Mouse (Mus musculus): ENCODE results near the gene Tmem44.

The Tmem44 gene

GRCm38 (mm10) chr16:30550748-30551192 is at the start of gene Tmem44:
Tmem44 (minus strand) TSS chr16:30550842.
- no peak for DNase-seq (ENCODE audit: low spot score)

DNA sequence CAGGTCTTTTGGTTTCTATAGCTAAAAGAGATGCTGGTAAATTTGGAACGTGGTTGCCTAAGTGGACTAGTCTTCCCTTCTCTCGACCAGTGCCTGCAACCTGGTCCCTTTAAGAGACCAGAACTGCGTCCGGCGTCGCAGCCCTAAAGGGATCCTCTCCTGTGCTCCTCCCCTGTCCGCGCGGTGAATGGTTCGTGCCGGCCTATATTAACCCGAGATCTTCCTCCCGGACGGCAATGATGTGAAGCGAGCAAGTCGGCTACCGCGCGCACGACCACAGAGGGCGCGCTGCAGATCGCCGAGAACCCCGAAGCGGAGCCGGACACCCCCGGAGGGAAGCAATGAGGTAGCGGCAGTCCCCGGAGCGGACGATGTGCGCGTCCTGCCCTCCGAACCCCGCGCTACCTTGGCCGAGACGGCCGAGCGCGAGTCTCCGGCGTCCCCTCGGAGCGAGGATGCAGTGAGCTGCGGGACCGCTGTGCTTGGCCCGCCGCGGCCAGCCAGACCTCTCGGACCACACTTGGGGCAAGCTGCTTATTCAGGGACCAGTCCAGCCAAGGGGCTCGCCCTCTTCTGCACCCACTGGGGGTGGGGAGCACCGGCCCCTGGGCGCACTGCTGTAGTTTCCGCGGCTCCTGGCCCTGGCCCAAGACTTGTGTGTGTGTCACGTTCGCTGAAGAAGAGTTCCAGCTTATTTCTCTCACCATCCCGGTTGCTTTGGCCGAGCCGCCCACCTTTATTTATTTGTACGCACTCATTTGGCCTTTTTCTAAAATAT is 49.0 kb upstream of the Tmem44 start, which contains the start of gene Fam43a:
TSS of gene Fam43a (plus strand) at position 233 of the 778 bp plus-strand sequence.
- peak; percentile 81 for DNase-seq (ENCODE audit: low spot score)

- DNase-seq (ENCODE audit: low spot score) = peak; percentile 92
Measured at GRCm38 (mm10) chr16:30596959-30597681, 46.5 kb upstream of the Tmem44 start.

- DNase-seq (ENCODE audit: low spot score) = no peak
Measured at GRCm38 (mm10) chr16:30595835-30596557, 45.4 kb upstream of the Tmem44 start.

DNA sequence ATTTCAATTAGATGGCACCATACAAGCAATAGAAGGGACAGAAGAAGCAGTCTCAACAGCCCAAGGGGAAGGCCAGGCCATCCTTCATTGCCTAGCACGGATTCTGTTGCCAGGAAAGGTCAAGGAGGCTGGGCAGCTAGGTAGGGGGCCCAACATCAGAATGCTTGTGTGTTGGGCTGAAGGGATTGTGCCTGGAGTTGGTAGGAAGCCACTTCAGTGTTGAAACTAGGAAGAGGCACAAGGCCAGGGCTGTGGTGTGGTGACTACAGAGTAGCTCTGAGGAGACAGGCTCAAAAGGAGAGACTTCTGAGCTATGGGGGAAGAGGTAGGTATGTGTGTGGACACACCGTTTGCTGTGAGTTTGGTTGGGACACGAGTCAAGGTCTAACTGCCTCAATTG is 44.7 kb upstream of the Tmem44 start:
- DNase-seq (ENCODE audit: low spot score) = no peak

DNA sequence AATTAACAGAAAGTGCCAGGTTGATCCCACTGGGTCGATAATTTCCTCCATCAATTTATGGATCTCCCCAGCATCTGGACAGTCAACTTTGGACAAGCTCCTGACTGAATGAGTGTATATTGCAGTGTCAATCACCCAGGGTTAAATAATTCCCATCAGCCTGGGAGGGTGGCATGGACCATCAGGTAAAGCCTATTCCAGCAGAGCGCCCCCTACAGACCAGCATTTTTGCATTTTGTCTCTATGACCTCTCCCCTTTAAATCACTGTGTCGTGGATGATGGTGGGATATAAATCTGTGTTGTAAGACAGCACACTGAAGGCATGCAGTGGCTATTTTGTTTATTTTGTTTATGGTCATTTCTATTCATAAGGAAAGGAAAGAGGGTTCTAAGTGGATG is 41.3 kb upstream of the Tmem44 start:
- DNase-seq (ENCODE audit: low spot score) = no peak

DNA sequence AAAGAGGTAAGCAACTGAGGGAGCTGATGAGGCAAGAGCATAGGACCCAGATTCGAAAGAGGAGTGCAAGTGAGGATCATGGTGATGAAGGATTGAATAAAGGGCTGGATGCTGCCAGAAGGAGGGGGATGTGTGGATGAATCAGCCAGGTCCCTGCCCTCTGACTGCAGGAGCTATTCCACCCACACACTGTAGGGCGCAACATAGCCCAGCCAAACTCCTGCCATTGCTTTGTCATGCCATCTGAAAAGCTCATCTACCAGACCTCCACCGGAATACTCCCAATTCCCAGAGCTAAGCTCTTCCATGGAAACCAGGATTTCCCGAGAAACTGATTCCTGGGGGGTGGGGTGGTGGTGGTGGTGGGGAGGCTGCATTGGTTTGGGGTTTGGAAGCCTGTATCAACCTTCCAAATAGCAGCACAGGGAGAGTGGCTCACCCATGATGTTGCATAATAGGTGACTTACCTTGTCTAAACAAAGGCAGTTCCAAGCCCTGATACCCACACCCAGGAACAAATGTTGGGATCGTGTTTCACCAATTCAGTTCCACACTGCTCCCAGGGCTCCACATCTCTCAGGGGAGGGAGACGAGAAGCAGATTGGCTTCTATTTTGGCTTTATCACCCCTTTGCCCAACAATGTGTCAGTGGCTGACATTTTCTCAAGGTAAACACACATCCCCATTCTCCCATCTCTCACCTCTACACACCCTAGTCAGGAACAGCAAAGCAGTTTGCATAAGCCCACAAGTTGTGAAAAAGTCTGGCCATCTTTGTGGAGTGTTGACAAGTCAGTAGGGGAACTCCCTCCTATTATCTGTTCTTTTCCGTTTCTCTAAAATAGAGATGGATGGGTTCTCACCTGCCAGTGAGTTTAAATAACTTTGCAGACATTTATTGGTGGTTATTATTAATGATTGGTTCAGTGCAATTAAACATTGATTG is 39.9 kb upstream of the Tmem44 start:
- no peak for DNase-seq (ENCODE audit: low spot score)

- DNase-seq (ENCODE audit: low spot score) = peak; percentile 84
Measured at GRCm38 (mm10) chr16:30587494-30588327, 37.1 kb upstream of the Tmem44 start, which contains the start of gene Lsg1. Lsg1 (minus strand) TSS chr16:30587592.

GRCm38 (mm10) chr16:30586935-30587493 is 36.4 kb upstream of the Tmem44 start:
- DNase-seq (ENCODE audit: low spot score) = no peak

- no peak for DNase-seq (ENCODE audit: low spot score)
Measured at GRCm38 (mm10) chr16:30580765-30581164, 30.1 kb upstream of the Tmem44 start.

DNA sequence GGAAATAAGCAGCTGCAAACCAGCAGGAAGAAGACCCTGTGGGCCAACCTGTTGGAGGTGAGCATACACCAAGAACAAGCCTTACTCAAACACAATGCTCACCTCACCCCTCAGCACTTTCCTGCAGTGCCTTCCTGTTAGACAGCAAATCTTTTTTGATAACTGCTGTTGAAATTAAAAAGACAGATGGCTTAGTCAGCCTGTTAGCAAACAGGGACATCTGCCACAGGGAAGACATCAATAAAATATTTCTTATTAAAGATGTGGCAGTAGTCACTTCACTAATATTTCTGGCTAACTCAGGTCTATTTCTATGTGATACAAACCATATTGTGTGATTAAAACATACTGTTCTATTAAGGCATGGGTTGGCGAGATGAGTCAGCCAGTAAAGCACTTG is 25.8 kb upstream of the Tmem44 start:
- DNase-seq (ENCODE audit: low spot score) = no peak

DNA sequence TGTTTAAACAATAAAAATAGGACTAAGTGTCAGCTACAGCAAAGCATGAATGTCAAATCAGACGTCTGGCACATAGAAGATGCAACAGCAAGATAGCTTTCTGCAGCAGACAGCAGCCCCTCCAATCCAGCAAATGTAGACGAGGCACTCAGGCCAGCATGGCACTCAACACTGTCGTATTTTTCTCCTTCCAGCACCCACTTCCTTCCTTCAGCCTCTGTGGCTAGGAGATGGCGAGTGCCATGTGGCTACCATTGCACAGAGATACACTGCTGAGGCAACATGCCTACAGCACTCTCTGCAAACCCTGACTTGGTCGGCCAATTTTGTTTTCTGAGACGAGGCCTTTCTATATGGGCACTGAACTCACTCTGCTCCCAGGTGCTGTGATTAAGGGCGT is 25.2 kb upstream of the Tmem44 start:
- no peak for DNase-seq (ENCODE audit: low spot score)

DNA sequence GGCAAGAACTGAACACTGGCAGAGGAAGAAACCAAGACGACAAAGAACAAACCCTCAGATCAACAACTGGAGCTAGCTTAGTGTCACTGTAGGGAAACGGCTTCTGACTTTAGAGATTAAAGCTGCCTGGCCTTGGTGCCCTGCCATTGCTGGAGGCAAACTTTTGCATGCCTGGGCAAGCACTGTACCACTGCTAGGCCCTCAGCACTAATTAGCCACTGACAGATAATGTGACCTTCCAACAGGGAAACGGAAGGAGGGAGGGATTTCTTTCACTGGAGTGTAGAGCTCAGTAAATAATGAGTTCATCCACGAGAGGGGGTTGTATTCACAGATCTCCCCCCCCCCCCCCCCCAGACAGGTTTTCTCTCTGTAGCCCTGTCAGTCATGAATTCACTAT is 21.6 kb upstream of the Tmem44 start:
- DNase-seq (ENCODE audit: low spot score) = no peak

- DNase-seq (ENCODE audit: low spot score) = no peak
Measured at GRCm38 (mm10) chr16:30571378-30571777, 20.7 kb upstream of the Tmem44 start.

DNA sequence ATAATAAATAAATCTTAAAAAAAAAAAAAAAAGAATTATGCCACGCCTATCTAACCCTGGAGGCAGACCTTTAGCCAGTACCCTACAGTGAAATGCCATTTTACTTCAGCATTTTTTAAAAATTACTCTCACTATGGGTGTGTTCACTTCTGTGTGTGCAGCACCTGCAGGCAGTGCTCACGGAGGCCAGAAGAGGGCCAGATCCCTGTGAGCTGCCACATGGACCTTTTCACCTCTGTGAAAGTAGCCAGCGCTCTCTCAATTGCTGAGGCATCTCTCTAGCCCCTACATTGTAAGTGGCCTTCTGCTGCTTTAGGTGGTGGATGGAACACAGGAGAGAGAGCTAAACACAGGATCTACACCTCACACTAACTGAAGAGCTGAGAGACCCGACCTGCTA is 19.5 kb upstream of the Tmem44 start:
- DNase-seq (ENCODE audit: low spot score) = no peak

DNA sequence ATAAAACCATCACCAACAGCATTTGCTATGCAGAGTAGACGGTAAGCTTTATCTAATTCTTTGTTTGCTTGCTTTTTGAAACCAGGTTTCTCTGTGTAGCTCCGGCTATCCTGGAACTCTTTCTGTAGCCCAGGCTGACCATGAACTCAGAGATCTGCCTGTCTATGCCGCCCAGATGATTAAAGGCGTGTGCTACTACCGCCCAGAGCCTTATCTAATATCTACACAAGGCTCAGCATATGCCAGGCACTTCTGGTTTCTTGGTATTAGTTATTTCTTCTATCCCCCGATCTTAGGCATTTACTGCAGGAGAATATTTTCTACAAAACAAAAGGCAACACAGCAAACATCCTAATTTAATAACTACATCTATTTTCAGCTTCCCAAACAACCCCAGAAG is 15.0 kb upstream of the Tmem44 start:
- no peak for DNase-seq (ENCODE audit: low spot score)

GRCm38 (mm10) chr16:30560601-30561000 is 10.0 kb upstream of the Tmem44 start:
- no peak for DNase-seq (ENCODE audit: low spot score)

GRCm38 (mm10) chr16:30559312-30559992 is 8.8 kb upstream of the Tmem44 start:
- DNase-seq (ENCODE audit: low spot score) = no peak

DNA sequence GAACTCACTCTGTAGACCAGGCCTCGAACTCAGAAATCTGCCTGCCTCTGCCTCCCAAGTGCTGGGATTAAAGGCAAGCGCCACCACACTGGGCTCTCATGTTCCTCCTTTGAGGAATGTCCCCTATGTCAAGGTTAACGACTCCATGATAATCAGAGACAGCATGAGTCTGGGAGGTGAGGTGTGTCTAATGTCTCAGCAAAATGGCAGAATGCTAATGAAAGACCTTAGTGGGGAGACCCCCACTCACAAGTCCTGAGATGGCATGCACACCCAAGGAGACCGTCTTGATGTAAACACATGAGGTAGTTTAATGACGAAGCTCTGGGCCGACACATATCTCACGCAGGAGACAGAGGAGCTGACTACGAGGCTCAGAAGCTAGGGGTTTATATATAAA is 3.5 kb upstream of the Tmem44 start:
- DNase-seq (ENCODE audit: low spot score) = no peak
